In genomic region chr3:104637427-104638402, GRCm38 (mm10) we compare ENCODE assay signal across 8 mouse cellular contexts. TPM values are rescaled to one million over a fixed set of nuclear protein-coding genes. Genes with fewer than 3 reads are reported as not detected.
DNase-seq lines count a peak whose midpoint lies in the region; ATAC-seq and TF ChIP-seq lines count a peak whose summit lies in the region.

No protein-coding gene starts in this region.

- peak; percentile 24 for DNase-seq in lung, adult 18-20 months
- no peak for DNase-seq in lung, postnatal 25 days (ENCODE audit: low spot score)
- DNase-seq in MEL (ENCODE audit: low read depth, low spot score) = peak; percentile 88
- peak; percentile 29 to 53 for DNase-seq in kidney, postnatal 36 days
- DNase-seq in ovary, postnatal 14 days (ENCODE audit: low spot score) = no peak

- H3K4me3 ChIP-seq in MEL (ENCODE audit: control insufficient read depth in 1 of 2, insufficient read depth in 1 of 2, low read depth in 2 of 2, low read length in 2 of 2) = peak overlapping the region; percentile 64 to 83
- H3K4me3 ChIP-seq in heart, embryonic 14.5 days (ENCODE audit: control insufficient read depth in 1 of 2, insufficient read depth in 1 of 2, low read depth in 1 of 2, low read length in 2 of 2) = peak overlapping the region; percentile 77 to 98

- peak overlapping the region; percentile 93 for H3K9ac ChIP-seq in MEL (ENCODE audit: control insufficient read depth, low read depth, low read length, poor library complexity, severe bottlenecking)
- peak overlapping the region; percentile 100 for H3K9ac ChIP-seq in heart, embryonic 14.5 days (ENCODE audit: low read length)

- peak overlapping the region; percentile 83 for H3K4me2 ChIP-seq in heart, embryonic 14.5 days (ENCODE audit: low read length)

- peaks cover 14 to 20% of the 10 kb centered on the region in 2 experiments for H3K4me1 ChIP-seq in MEL (ENCODE audit: control insufficient read depth in 1 of 2, insufficient read depth in 2 of 2, low read length in 2 of 2)
- peaks cover 2 to 28% of the 10 kb centered on the region in 2 experiments; a peak in 3 of 4 replicates for H3K4me1 ChIP-seq in heart, embryonic 14.5 days (ENCODE audit: control insufficient read depth in 2 of 2, insufficient read depth in 2 of 2, low read length in 2 of 2)

- peaks cover 0 to 38% of the 10 kb centered on the region in 2 experiments; a peak in 2 of 4 replicates for H3K36me3 ChIP-seq in MEL (ENCODE audit: control insufficient read depth in 1 of 2, insufficient read depth in 2 of 2, low read length in 2 of 2)
- no peaks in the 10 kb centered on the region for H3K36me3 ChIP-seq in heart, embryonic 14.5 days (ENCODE audit: control insufficient read depth, insufficient read depth, low read length)

- ATAC-seq in erythroblast, adult 5-6 weeks (replicated peaks; ENCODE audit: low FRiP score, poor library complexity, severe bottlenecking) = peak; percentile 31
- peak; percentile 58 for ATAC-seq in heart, embryonic 14.5 days (ENCODE audit: insufficient number of reproducible peaks, insufficient read depth, low FRiP score, low read depth)
- ATAC-seq in megakaryocyte-erythroid progenitor cell, adult 5-6 weeks (replicated peaks; ENCODE audit: low FRiP score, low TSS enrichment, poor library complexity, severe bottlenecking) = peak; percentile 28

- TF ChIP-seq EP300 in MEL (IDR thresholded peaks at IDR 0.05; ENCODE audit: low read depth in 1 of 2, low read length in 2 of 2) = peak in 1 of 2 experiments; percentile 28; a peak in 1 of 4 replicates

- TF ChIP-seq RAD21 in MEL (IDR thresholded peaks at IDR 0.05; ENCODE audit: low read depth, low read length) = no peak

- 11% methylated on average over 34 of the region's 38 CpGs for WGBS in heart, embryonic 14.5 days

- TF ChIP-seq CTCF in MEL (IDR thresholded peaks at IDR 0.05 in 2 of 3, conservative IDR thresholded peaks at IDR 0.05 in 1 of 3; ENCODE audit: control insufficient read depth in 1 of 3, insufficient read depth in 1 of 3, low read depth in 2 of 3, low read length in 3 of 3, poor library complexity in 1 of 3, severe bottlenecking in 1 of 3) = no peak

- H3K79me2 ChIP-seq in MEL (ENCODE audit: control insufficient read depth, insufficient read depth, low read length, poor library complexity) = peaks cover 54% of the 10 kb centered on the region

- H3K9me3 ChIP-seq in MEL (replicated peaks; ENCODE audit: insufficient read depth, low read length) = no peaks in the 10 kb centered on the region
- no peaks in the 10 kb centered on the region for H3K9me3 ChIP-seq in heart, embryonic 14.5 days (ENCODE audit: control insufficient read depth, low read length)

- TF ChIP-seq POLR2A in MEL (IDR thresholded peaks at IDR 0.05; ENCODE audit: control insufficient read depth in 1 of 2, insufficient read depth in 1 of 2, low read depth in 1 of 2, low read length in 2 of 2, poor library complexity in 1 of 2) = no peak; a peak in 1 of 4 replicates

- H3K27ac ChIP-seq in MEL (ENCODE audit: control insufficient read depth, low read depth, low read length) = peak overlapping the region; percentile 79
- H3K27ac ChIP-seq in heart, embryonic 14.5 days (replicated peaks in 1 of 2; ENCODE audit: control insufficient read depth in 1 of 2, insufficient read depth in 1 of 2, low read depth in 2 of 2, low read length in 2 of 2) = peak overlapping the region; percentile 94

- H3K27me3 ChIP-seq in MEL (ENCODE audit: control insufficient read depth in 1 of 2, insufficient read depth in 2 of 2, low read length in 2 of 2) = no peaks in the 10 kb centered on the region
- H3K27me3 ChIP-seq in heart, embryonic 14.5 days (ENCODE audit: control insufficient read depth, insufficient read depth, low read length) = no peaks in the 10 kb centered on the region

TF ChIP-seq in MEL, 35 proteins besides CTCF, POLR2A, EP300 and RAD21:
- TF ChIP-seq NELFE (IDR thresholded peaks at IDR 0.05; ENCODE audit: low read depth, low read length) (no peak), JUND (IDR thresholded peaks at IDR 0.05; ENCODE audit: low read depth, low read length) (no peak), E2F4 (IDR thresholded peaks at IDR 0.05; ENCODE audit: borderline replicate concordance, low read depth, low read length) (peak; percentile 60; the same call in 1 of the 2 replicates), SIN3A (IDR thresholded peaks at IDR 0.05; ENCODE audit: low read length) (peak; percentile 64), HCFC1 (IDR thresholded peaks at IDR 0.05; ENCODE audit: low read depth, low read length) (no peak), KAT2A (conservative IDR thresholded peaks at IDR 0.05; ENCODE audit: low read depth, low read length) (no peak; the same call in 1 of the 2 replicates), SMC3 (IDR thresholded peaks at IDR 0.05; ENCODE audit: low read depth, low read length) (no peak), MXI1 (IDR thresholded peaks at IDR 0.05; ENCODE audit: low read depth, low read length) (peak; percentile 28; the same call in 1 of the 2 replicates), MYC (IDR thresholded peaks at IDR 0.05; ENCODE audit: low read depth, low read length) (peak; percentile 37; the same call in 1 of the 2 replicates), TCF12 (IDR thresholded peaks at IDR 0.05; ENCODE audit: low read depth, low read length) (no peak), ZMIZ1 (IDR thresholded peaks at IDR 0.05; ENCODE audit: low read depth, low read length) (no peak; the same call in 1 of the 2 replicates), CHD2 (IDR thresholded peaks at IDR 0.05; ENCODE audit: low read length) (no peak), GATA1 (IDR thresholded peaks at IDR 0.05; ENCODE audit: low read depth, low read length) (no peak; the same call in none of the 2 replicates), ETS1 (IDR thresholded peaks at IDR 0.05; ENCODE audit: low read depth, low read length) (0 out of 2 replicates have a peak, but pooled peaks have one; percentile 12), NRF1 (IDR thresholded peaks at IDR 0.05; ENCODE audit: insufficient read depth, low read depth, low read length, poor library complexity, severe bottlenecking) (no peak), USF1 (IDR thresholded peaks at IDR 0.05; ENCODE audit: low read depth, low read length) (no peak), ZNF384 (IDR thresholded peaks at IDR 0.05; ENCODE audit: low read depth, low read length) (peak; percentile 87)

RNA-seq across cellular contexts. Expression of gene Slc16a1, which starts 0.8 kb away (rescaled TPM):
- total RNA-seq in MEL (2012; rRNA removed) = 118 and 128 TPM in 2 replicates
- polyA plus RNA-seq in MEL (2012; ENCODE audit: insufficient read depth in 1 of 2, insufficient read length in 2 of 2, low read depth in 1 of 2, low replicate concordance in 2 of 2, missing spikeins in 1 of 2) = 10 to 100 TPM; 43.7 to 96.1 TPM
- total RNA-seq in erythroblast, adult 5-6 weeks (2015; ENCODE audit: low replicate concordance) = 342 and 346 TPM in 2 replicates
- total RNA-seq in erythroblast, adult 5-6 weeks (2017; ENCODE audit: low replicate concordance) = 603 and 703 TPM in 2 replicates
- polyA plus RNA-seq in heart, embryonic 14.5 days (2014; fragmentation: Nextera tagmentation; extraction: Ambion mirVana) = 82.5 and 89.5 TPM in 2 replicates
- total RNA-seq in megakaryocyte-erythroid progenitor cell, adult 5-6 weeks (2014; fragmentation: Nextera tagmentation) = 76.1 and 80.4 TPM in 2 replicates
- 137 and 154 TPM in 2 replicates for total RNA-seq in megakaryocyte-erythroid progenitor cell, adult 5-6 weeks (2017)

Comparison
In these comparisons a context has a peak if more than half of its experiments do, and no peak if none do; other contexts are left out.
1. DNase-seq: peak in lung, adult 18-20 months (2 of 2), MEL (single experiment) and kidney, postnatal 36 days (2 of 2); none in lung, postnatal 25 days (single experiment) and ovary, postnatal 14 days (single experiment).
2. Peak in every context shown above with its lines, with median percentiles within 50 percentile points of each other: ATAC-seq.